Mouse (Mus musculus) stomach, postnatal 0 days (tissue): ENCODE data around the gene Wasf2. TPM values are rescaled to one million over a fixed set of nuclear protein-coding genes. Genes with fewer than 3 reads are reported as not detected.

Source experiments
- ATAC-seq: fragments of 200-750 bp; cut with Nextera tagmentation; 2 replicates; pipeline ENCODE4 v1.8.0; 2017; ENCODE audit not compliant: low FRiP score, low TSS enrichment
- DNase-seq: peaks from one replicate; pipeline ENCODE4 v3.0.0-alpha.2; 2016; ENCODE audit warnings: low spot score
- H3K27ac ChIP-seq: fragments of 300-500 bp; sonication (generic); replicated peaks from 2 replicates; pipeline ENCODE4 v1.5.1; 2014; ENCODE audit warnings: mild to moderate bottlenecking, control low read depth
- H3K27me3 ChIP-seq: fragments of 300-500 bp; sonication (generic); 2 replicates; pipeline ENCODE4 v1.6.1; 2014; ENCODE audit warnings: low read length; ENCODE audit not compliant: control insufficient read depth, insufficient read depth
- H3K36me3 ChIP-seq: fragments of 300-500 bp; sonication (generic); 2 replicates; pipeline ENCODE4 v1.6.1; 2014; ENCODE audit warnings: low read length, mixed read lengths; ENCODE audit not compliant: control insufficient read depth, insufficient read depth
- H3K4me1 ChIP-seq: fragments of 300-500 bp; sonication (generic); replicated peaks from 2 replicates; pipeline ENCODE4 v1.6.1; 2014; ENCODE audit warnings: antibody characterized with exemption; ENCODE audit not compliant: control insufficient read depth, insufficient read depth
- H3K4me2 ChIP-seq: fragments of 300-500 bp; sonication (generic); replicated peaks from 2 replicates; pipeline ENCODE4 v1.6.1; 2014; ENCODE audit warnings: low read depth, mild to moderate bottlenecking, control low read depth, moderate library complexity
- H3K4me3 ChIP-seq: fragments of 300-500 bp; sonication (generic); 2 replicates; pipeline ENCODE4 v1.5.1; 2014; ENCODE audit warnings: low read depth, low read length, control low read depth
- H3K9ac ChIP-seq: fragments of 300-500 bp; sonication (generic); 2 replicates; pipeline ENCODE4 v1.6.1; 2014; ENCODE audit warnings: mild to moderate bottlenecking, low read length, control low read depth, mixed read lengths
- H3K9me3 ChIP-seq: fragments of 300-500 bp; sonication (generic); 2 replicates; pipeline ENCODE4 v1.6.1; 2016; ENCODE audit warnings: low read length; ENCODE audit not compliant: control insufficient read depth
- CTCF ChIP-seq: IDR thresholded peaks from 2 replicates; pipeline ENCODE4 v1.5.1; 2016; ENCODE audit warnings: antibody characterized with exemption, low read depth, mild to moderate bottlenecking, moderate library complexity
- EP300 ChIP-seq: optimal IDR thresholded peaks from 2 replicates; pipeline ENCODE3; 2016; ENCODE audit warnings: antibody characterized with exemption
- WGBS: fragments of 180-500 bp; shearing (Covaris S2); extraction: QIAGEN DNeasy Blood & Tissue Kit; methylation state at CpG from one replicate; pipeline ENCODE4 v1.1.7; 2014; 5-methylcytosine and 5-hydroxymethylcytosine counted together
- polyA plus RNA-seq: library from polyadenylated mRNA; unstranded; fragments of >200 nt; fragmentation: Nextera tagmentation; extraction: Ambion mirVana; gene quantifications from 2 replicates; pipeline ENCODE4 v1.2.1, GENCODE M21; 2015

The Wasf2 gene
- polyA plus RNA-seq, 1 experiment from 2014 or later, result 84.2 TPM

DNA sequence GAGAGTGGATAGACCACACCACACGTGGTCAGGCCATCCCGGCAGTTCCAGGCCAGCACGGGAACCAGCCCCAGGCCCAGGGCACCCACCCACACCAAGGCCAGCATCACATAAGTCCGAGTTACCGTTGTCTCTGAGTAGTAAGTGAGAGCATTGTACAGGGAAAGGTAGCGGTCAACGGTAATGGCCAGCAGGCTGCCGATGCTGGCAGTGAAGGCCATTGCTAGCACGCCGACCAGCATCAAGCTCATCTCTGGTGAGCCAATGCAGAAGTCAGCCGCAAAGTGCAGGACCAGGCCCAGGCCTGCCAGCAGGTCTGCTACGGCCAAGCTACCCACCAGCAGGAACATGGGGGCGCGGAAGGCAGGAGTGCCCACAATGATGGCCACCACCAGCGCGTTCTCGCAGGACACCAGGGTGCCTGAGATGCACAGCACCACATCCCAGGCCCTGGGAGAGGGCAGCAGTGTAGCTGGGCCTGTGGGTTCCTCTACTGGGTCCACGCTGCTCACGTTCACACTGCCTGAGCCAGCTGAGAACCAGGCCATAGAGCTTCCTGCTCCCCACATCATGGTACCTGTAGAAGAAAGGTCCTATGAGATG lies 80.6 kb downstream of the Wasf2 start:
- H3K4me2 ChIP-seq, result no peak overlapping the region
- H3K27me3 ChIP-seq, result peaks cover 2% of the 10 kb centered on the region; the same call in 1 of the 2 replicates
- no peak overlapping the region for H3K27ac ChIP-seq
- DNase-seq, result no peak
- 94% methylated on average over 19 of the region's 19 CpGs for WGBS
- ATAC-seq, result no peak
- H3K36me3 ChIP-seq, result no peaks in the 10 kb centered on the region
- H3K9ac ChIP-seq, result no peak overlapping the region
- H3K4me1 ChIP-seq, result 0 out of 2 replicates have a peak, but pooled peaks cover 3% of the 10 kb centered on the region
- no peak overlapping the region for H3K4me3 ChIP-seq
- no peak for TF ChIP-seq CTCF
- no peak for TF ChIP-seq EP300
- no peaks in the 10 kb centered on the region for H3K9me3 ChIP-seq

DNA sequence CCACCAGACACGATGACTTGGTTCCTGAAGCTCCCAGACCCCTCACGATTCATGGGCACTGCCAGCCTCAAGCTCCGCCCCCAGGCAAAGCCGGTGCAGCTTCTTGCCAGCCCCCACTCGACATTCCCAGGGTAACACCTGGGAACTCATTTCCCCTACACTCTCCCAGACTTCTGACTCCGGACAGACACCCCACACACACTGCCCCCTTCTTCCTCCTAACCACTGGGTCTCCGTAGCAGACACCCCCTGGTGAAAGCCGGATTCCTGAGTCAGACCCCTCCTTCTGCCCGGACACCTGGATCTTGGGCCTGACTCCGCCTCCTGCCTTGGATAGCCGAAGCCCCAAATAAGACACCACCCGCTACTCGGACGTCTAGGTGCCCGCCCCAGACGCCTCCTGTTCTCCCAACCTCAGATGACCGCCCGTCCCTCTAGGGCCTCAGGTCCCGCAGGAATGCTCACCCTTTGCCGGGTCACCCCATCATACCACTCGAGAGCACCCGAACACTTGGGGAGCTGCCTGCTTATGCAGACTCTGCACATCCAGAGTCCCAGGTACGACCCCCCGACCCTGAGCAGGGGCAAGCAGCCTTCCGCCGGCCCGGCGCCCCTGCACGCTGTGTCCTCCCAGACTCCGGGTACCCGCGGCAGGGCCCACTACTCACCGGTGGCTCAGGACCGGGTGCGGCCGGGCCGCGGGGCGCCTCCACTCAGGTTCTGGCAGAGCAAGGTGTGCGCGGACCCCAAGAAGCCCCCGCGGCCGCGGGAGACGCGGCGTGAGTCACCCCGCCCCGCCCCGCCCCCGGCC lies 81.7 kb downstream of the Wasf2 start, which contains the start of the genes Cd164l2 and Gpr3:
Cd164l2 (plus strand) TSS at position 381 of the 811 bp plus-strand sequence.
Gpr3 (minus strand) TSS at position 786 of the 811 bp plus-strand sequence.
- peak within 1 kb of the TSS; percentile 54 for H3K4me3 ChIP-seq
- 3% methylated on average over 52 of the region's 52 CpGs for WGBS

DNA sequence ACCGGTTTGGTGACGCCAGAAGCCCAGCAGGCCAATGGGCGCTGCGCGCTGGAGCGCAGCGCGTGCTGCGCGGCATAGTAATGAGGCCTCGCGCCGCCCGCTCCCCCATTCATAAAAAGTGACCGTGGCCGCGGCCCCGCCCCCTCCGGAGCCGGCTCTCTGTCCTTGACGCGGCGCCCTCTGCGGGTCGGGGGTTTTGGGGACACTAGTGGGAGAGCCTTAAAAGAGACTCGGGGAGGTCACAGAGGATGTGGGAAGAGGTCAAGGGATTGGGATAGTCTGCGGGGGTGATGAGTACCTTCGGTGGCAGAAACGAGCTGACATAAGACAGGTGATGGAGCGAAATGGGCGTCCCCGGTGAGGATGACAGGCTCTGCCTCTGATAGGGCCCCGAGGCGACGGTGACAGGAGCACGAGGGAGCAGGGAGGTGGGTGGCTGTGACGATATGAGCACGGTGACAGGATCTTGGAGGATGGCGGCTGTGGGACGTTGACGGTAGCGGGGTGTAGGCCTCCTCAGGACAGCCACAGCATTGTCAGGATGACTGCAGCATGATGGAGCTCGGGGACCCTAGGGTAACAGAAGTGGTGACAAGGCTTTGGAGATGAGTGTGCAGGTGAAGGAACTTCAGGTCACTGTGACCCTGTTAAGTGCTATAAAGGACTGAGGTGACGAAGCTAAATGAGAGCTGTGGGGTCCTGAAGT lies 82.4 kb downstream of the Wasf2 start:
- Histone ChIP-seq H3K4me2 (peak overlapping the region; percentile 98), H3K27ac (no peak overlapping the region), H3K4me1 (0 out of 2 replicates have a peak, but pooled peaks cover 3% of the 10 kb centered on the region), H3K9ac (peak overlapping the region; percentile 31; the same call in 1 of the 2 replicates), H3K9me3 (no peaks in the 10 kb centered on the region), H3K4me3 (peak overlapping the region; percentile 54), H3K27me3 (peaks cover 2% of the 10 kb centered on the region; the same call in 1 of the 2 replicates), H3K36me3 (no peaks in the 10 kb centered on the region)
- WGBS, result 1% methylated on average over 44 of the region's 44 CpGs
- TF ChIP-seq EP300 (no peak), CTCF (peak; percentile 56)
- peak; percentile 84 for DNase-seq
- peak; percentile 78 for ATAC-seq

More for the DNA sequence above, 81.7 kb downstream of the Wasf2 start, which contains the start of the genes Cd164l2 and Gpr3:
- Histone ChIP-seq H3K9ac (peak within 1 kb of the TSS; percentile 51), H3K36me3 (no peaks in the 10 kb centered on the region), H3K4me1 (0 out of 2 replicates have a peak, but pooled peaks cover 3% of the 10 kb centered on the region), H3K9me3 (no peaks in the 10 kb centered on the region), H3K4me2 (peak within 1 kb of the TSS; percentile 98), H3K27me3 (peaks cover 2% of the 10 kb centered on the region; the same call in 1 of the 2 replicates), H3K27ac (no peak within 1 kb of the TSS)
- peak; percentile 30; the same call in 1 of the 2 replicates for ATAC-seq
- TF ChIP-seq EP300 (no peak), CTCF (no peak)
- no peak for DNase-seq

DNA sequence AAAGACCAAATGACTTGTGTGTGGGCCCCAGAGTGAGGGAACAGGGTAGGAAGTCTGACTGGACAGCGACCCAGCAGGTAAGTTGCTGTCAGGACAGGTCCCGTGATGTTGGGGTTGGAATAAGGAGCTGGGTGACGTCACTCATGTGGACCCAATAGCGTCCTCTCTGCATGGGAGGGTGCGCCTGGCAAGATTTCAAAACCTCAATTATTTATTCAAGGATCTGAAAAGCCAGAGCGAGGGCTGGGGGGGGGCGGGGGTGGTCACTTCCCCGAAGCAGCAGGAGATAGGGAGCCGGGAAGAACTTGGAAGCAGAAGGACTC lies 82.9 kb downstream of the Wasf2 start:
- TF ChIP-seq CTCF (peak; percentile 27; the same call in 1 of the 2 replicates), EP300 (no peak)
- peak; percentile 75 for DNase-seq
- Histone ChIP-seq H3K9me3 (no peaks in the 10 kb centered on the region), H3K9ac (no peak overlapping the region), H3K27me3 (peaks cover 2% of the 10 kb centered on the region; the same call in 1 of the 2 replicates), H3K4me3 (no peak overlapping the region; the same call in 1 of the 2 replicates), H3K36me3 (no peaks in the 10 kb centered on the region), H3K27ac (no peak overlapping the region), H3K4me2 (peak overlapping the region; percentile 98), H3K4me1 (0 out of 2 replicates have a peak, but pooled peaks cover 3% of the 10 kb centered on the region)
- peak; percentile 51 for ATAC-seq
- 3% methylated on average over 9 of the region's 9 CpGs for WGBS

DNA sequence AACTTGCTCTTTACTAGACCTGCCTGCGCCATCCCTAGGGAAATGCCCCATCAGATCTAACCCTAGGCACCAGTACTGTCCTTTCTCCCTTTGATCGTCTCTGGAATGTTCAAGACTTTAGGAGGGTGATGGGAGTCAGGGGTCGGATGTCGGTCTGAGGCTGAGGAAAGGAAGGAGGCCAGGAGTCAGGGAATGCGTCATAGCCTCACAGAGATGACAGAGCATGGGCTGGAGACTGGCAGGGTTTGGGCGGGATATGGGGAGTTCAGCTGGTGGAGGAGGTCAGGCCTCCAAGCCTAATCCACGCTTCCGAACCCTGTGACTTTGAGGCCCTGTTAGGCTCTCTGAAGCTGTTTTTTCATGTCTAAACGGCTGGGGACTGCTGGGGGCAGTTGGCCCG lies 83.4 kb downstream of the Wasf2 start:
- 22% methylated on average over 10 of the region's 10 CpGs for WGBS
- H3K4me1 ChIP-seq, result 0 out of 2 replicates have a peak, but pooled peaks cover 3% of the 10 kb centered on the region
- no peaks in the 10 kb centered on the region for H3K36me3 ChIP-seq
- H3K4me2 ChIP-seq, result peak overlapping the region; percentile 98; the same call in 1 of the 2 replicates
- no peak for DNase-seq
- TF ChIP-seq EP300 (no peak), CTCF (no peak)
- no peak overlapping the region for H3K27ac ChIP-seq
- peaks cover 2% of the 10 kb centered on the region; the same call in 1 of the 2 replicates for H3K27me3 ChIP-seq
- H3K4me3 ChIP-seq, result no peak overlapping the region
- no peaks in the 10 kb centered on the region for H3K9me3 ChIP-seq
- peak; percentile 14; the same call in 1 of the 2 replicates for ATAC-seq
- no peak overlapping the region for H3K9ac ChIP-seq
